Mouse (Mus musculus) MEL (cell line): ENCODE measurements around the gene Sowaha.

Experiments used
- CHD2 ChIP-seq: IDR thresholded peaks from 2 replicates; pipeline ENCODE4 v1.6.1; 2011; ENCODE audit warnings: low read length, improper control_type of control experiment
- CTCF ChIP-seq, 3 experiments: IDR thresholded peaks in 2 of 3; conservative IDR thresholded peaks in 1 of 3; 2 replicates each; pipeline ENCODE4 v1.5.1; 2011 to 2012; ENCODE audit warnings: low read length in 3 of 3, low read depth in 2 of 3, mild to moderate bottlenecking in 2 of 3, improper control_type of control experiment in 1 of 3, inconsistent platforms in 1 of 3, mixed read lengths in 1 of 3, moderate library complexity in 1 of 3; ENCODE audit not compliant: control insufficient read depth in 1 of 3, insufficient read depth in 1 of 3, poor library complexity in 1 of 3, severe bottlenecking in 1 of 3
- E2F4 ChIP-seq: IDR thresholded peaks from 2 replicates; pipeline ENCODE4 v1.6.1; 2011; ENCODE audit warnings: low read depth, low read length, improper control_type of control experiment, borderline replicate concordance
- MAFK ChIP-seq: IDR thresholded peaks from 2 replicates; pipeline ENCODE4 v1.6.1; 2011; ENCODE audit warnings: low read depth, mild to moderate bottlenecking, low read length, improper control_type of control experiment, borderline replicate concordance
- NRF1 ChIP-seq: IDR thresholded peaks from 2 replicates; pipeline ENCODE4 v1.6.1; 2014; ENCODE audit warnings: low read depth, mild to moderate bottlenecking, inconsistent platforms, low read length, improper control_type of control experiment, moderate library complexity; ENCODE audit not compliant: poor library complexity, insufficient read depth, severe bottlenecking
- SIN3A ChIP-seq: IDR thresholded peaks from 2 replicates; pipeline ENCODE4 v1.6.1; 2012; ENCODE audit warnings: low read length, improper control_type of control experiment, inconsistent platforms
- SMC3 ChIP-seq: IDR thresholded peaks from 2 replicates; pipeline ENCODE4 v1.6.1; 2011; ENCODE audit warnings: low read depth, low read length, improper control_type of control experiment
- ZMIZ1 ChIP-seq: IDR thresholded peaks from 2 replicates; pipeline ENCODE4 v1.6.1; 2012; ENCODE audit warnings: low read depth, mild to moderate bottlenecking, inconsistent platforms, low read length, improper control_type of control experiment, moderate library complexity
- ZNF384 ChIP-seq: IDR thresholded peaks from 2 replicates; pipeline ENCODE4 v1.6.1; 2012; ENCODE audit warnings: low read depth, mild to moderate bottlenecking, inconsistent platforms, low read length, improper control_type of control experiment

DNA sequence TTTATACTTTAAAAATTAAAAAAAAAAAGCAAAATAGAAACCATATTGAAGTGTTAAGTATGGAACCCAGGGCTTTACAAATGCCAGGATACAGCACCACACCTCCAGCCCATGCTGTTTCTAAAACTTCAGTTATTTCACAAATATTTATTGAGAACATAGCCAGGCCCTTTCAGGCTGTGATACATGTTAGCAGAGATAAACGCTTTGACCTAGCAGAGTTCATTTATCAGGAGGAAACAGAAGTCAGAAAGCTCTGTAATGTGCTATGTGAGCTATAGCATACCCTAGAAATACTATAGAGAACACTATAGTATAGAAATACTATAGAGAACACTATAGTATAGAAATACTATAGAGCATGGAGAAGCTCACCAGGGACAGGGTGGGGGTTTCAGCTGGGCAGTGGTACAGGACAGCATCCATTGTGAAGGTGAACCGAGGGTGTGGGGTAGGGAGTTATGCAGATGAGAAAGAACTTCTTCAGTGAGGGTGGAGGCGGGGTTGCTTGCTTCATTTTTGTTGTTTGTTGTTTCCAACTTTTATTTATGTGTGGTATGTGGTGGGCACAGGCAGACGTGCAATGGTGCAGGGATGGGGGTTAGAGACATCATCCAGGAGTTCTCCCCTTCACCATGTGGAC lies 1.1 kb upstream of the Sowaha start:
- TF ChIP-seq MAFK = no peak
- no peak for TF ChIP-seq CTCF (IDR thresholded peaks at IDR 0.05 in 2 of 3, conservative IDR thresholded peaks at IDR 0.05 in 1 of 3; ENCODE audit: control insufficient read depth in 1 of 3, insufficient read depth in 1 of 3, low read depth in 2 of 3, low read length in 3 of 3, poor library complexity in 1 of 3, severe bottlenecking in 1 of 3)
- no peak; the same call in 1 of the 2 replicates for TF ChIP-seq CHD2
- peak; percentile 93 for TF ChIP-seq SIN3A
- no peak for TF ChIP-seq ZMIZ1
- TF ChIP-seq SMC3 = no peak
- no peak for TF ChIP-seq NRF1
- TF ChIP-seq ZNF384 = no peak
- TF ChIP-seq E2F4 = no peak
